Mouse (Mus musculus) CH12.LX (cell line): ENCODE measurements at regions not wholly inside any gene's neighbourhood (a gene's known extent, or its start where the extent isn't known, plus 50 kb on each side); places are given as distances from the start of the nearest gene placed in this dataset.

ENCODE experiments used
- CTCF ChIP-seq, 2 experiments: IDR thresholded peaks in 1 of 2; conservative IDR thresholded peaks in 1 of 2; 2 replicates each; pipeline ENCODE4 v1.5.1; 2011 to 2012; ENCODE audit warnings: low read depth in 2 of 2, low read length in 2 of 2, improper control_type of control experiment in 1 of 2, inconsistent platforms in 1 of 2, mild to moderate bottlenecking in 1 of 2, moderate library complexity in 1 of 2
- KAT2A ChIP-seq: IDR thresholded peaks from 2 replicates; pipeline ENCODE4 v1.6.1; 2012; ENCODE audit warnings: low read length, improper control_type of control experiment, inconsistent platforms; ENCODE audit not compliant: insufficient replicate concordance
- MAX ChIP-seq: IDR thresholded peaks from 2 replicates; pipeline ENCODE4 v1.6.1; 2011; ENCODE audit warnings: low read length, improper control_type of control experiment
- POLR2A ChIP-seq: IDR thresholded peaks from 2 replicates; pipeline ENCODE4 v1.6.1; 2011; ENCODE audit warnings: low read depth, mild to moderate bottlenecking, improper control_type of control experiment, low read length
- SIN3A ChIP-seq: IDR thresholded peaks from 2 replicates; pipeline ENCODE4 v1.6.1; 2012; ENCODE audit warnings: low read length, improper control_type of control experiment, inconsistent platforms
- ZKSCAN1 ChIP-seq: IDR thresholded peaks from 2 replicates; pipeline ENCODE4 v1.6.1; 2012; ENCODE audit warnings: low read depth, inconsistent platforms, low read length, improper control_type of control experiment, borderline replicate concordance

DNA sequence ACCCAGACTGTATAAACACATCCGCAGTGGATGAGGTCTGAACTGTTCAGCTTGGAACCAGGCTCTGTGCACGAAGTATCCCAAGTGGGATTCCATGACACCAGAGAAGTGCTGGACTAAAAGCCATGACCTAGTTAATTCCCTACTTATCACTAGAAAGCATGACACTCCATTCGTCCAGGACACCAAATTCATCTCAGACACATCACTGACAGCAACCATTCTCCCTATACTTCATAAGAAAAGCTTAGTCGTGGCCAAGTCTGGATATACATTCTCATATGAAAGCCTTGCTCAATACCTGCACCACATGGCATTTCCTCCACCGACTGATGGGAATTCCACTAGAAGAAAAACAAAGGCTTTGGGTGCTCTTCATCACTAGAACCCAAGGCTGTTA, 229.0 kb downstream of the Sorl1 start:
- no peak for TF ChIP-seq POLR2A
- TF ChIP-seq SIN3A = no peak
- TF ChIP-seq MAX = no peak
- no peak for TF ChIP-seq CTCF (conservative IDR thresholded peaks at IDR 0.05 in 1 of 2, IDR thresholded peaks at IDR 0.05 in 1 of 2; ENCODE audit: low read depth in 2 of 2, low read length in 2 of 2)
- TF ChIP-seq ZKSCAN1 = no peak
- no peak for TF ChIP-seq KAT2A
